Mouse (Mus musculus) retina, embryonic 14.5 days (tissue): ENCODE measurements around the gene Serpina3c.

Source experiments
- DNase-seq: peaks from one replicate; pipeline ENCODE4 v3.0.0-alpha.2; 2015; ENCODE audit warnings: low spot score

Gene Serpina3c

DNA sequence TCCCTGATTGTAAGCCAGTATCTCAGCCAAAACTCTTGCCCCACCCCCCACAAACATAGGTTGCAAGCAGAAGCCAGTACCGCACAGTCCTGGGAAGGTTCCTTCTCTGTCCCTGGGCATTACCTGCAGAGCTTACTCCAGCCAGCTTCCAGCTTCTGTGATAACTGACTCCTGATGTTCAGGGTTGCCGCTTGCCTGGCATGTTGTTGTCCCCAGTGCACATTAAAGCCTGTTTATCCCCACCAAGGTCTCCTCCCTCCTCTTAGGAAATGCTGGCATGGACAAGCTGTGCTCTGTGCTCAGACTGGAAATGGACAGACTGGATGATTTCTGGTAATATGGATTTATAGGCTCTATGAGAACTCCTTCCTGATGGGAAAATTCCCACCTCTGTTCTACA, at the start of gene Serpina3c:
Gene Serpina3c (minus strand): TSS at position 215 of the 400 bp plus-strand sequence.
- no peak for DNase-seq

DNA sequence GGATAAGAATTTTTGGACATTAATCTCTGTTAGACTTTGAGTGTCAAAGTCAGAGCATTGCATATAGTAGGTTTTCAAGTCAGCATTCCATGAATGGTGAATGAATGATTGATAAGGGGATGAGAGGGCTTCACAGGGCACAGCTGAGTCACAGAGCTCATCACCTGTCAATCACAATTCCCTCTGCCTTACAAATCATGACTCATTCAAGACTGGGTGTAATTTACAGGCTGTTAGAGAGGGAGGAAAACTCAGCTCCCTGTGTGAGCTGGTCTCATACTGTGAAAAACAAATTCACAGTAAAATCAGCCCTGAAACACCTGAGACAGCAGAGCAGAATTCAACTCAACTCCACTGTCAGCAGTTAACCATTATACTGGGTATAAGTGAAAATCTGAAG, 37.2 kb upstream of the Serpina3c start:
- DNase-seq = no peak

GRCm38 (mm10) chr12:104189246-104189645, 35.6 kb upstream of the Serpina3c start:
- DNase-seq = no peak

DNA sequence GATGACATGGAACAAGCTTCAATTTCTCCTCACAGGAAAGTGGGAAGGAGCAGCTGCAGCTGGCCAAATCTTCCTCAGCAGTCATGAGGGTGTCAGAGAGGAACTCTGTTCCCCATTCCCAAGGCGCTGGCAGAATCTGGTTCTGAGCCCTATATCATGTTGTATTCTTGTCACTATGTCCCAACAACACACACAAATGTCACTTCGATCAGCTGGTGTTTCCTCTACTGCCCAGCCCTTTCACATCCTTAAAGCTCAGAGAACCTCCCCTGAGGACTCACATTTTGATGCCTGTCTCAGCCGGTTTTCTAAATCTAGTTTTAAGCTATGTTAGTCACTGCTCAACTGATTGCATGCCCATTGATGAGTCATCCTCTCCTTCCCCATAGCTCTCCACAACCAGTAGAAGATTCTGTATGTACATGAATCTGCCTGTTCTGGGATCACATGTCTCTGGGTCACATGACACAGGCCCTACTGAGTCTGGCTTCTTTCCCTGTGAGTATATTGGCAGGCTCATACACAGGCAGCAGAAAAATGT, 32.4 kb upstream of the Serpina3c start:
- DNase-seq = no peak

- no peak for DNase-seq
These were observed 31.4 kb upstream of the Serpina3c start for GRCm38 (mm10) chr12:104185046-104185445.

DNA sequence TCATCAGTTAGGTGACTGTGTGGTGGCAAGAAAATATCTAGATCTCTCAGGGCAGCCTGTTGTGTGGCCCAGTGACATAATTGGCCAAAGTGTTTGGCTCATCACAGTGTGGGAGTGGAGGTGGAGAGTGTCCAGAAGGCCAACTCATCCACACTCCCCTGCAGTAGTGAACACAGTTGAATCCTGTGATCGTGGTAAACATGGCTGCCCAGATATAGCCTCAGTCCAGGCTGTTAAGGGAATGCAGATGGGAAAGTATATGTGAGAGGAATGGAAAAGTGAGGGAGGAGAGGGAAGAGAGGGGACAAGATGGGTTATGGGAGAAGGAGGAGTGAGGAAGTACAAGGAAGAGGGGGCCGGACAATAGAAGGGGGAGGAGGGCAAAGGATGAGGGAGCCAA, 25.3 kb upstream of the Serpina3c start:
- DNase-seq = no peak

DNA sequence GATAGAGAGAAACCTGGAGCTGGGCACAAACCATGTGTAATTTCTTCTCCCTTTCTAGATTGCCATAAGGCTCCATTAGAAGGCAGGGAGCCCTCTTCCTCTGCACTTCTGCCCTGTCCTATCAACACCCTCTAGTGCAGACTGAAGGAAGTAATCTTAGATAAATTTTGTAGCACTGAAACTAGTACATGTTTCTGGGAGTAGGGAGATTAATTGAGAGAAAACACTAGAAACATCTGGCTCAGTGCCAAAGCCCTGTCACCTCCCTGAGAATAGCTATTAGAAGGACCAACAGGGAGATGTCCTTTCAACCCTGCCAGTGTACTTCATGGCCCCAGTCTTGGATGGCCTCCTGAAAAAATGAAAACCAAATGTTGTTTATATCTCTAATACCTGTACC, 24.9 kb upstream of the Serpina3c start:
- DNase-seq = no peak

GRCm38 (mm10) chr12:104175636-104176035, 22.0 kb upstream of the Serpina3c start:
- DNase-seq = no peak

- no peak for DNase-seq
These were observed 21.1 kb upstream of the Serpina3c start for GRCm38 (mm10) chr12:104174747-104175146.

DNA sequence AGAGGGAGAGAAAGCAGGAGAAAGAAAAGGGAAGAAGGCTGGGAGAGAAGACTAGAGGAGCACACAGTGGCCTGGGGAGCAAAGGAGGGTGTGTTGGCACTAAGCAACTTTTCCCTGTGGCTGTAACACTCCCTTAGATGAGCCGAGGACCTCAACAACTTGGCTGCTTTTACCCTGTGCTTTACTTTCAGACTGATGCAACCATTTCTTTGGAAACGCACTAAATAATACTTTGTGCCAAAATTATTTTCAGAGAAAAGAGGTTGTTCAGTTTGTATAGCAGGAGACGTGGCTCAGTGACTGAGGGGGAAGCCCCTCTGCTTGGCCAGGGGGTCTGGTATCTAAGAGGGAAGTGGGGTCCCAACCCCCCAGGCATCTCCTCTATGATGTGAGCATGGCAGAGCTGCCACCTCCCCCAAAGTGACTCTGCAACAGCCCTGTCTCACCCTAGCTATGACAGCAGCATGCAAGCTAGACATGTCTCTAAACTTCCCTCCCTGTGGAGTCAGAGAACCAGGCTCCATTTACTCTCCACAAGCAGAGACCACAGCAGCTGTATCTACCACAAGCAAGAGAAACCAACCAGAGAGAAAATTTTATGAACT, 527 bp downstream of the Serpina3c start:
- no peak for DNase-seq

DNA sequence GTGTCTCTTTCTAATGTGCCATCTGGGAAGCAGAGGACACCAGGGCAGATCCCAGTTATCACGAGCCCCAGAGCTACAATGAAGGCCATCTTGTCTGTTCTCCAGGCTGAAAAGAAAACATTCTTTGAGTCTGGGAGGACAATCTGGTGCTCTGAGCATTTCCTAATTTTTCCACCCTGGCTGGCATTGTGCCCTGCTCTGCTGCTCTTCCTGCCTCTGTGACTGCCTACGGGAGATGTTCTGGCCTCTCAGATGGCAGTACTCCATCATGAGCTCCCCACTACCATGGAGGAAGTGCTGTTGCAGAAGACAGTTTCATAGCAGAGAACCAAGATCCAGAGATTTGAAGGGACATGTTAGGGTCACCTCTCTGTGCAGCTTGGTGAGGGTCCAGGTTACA, 1.7 kb downstream of the Serpina3c start:
- no peak for DNase-seq

DNA sequence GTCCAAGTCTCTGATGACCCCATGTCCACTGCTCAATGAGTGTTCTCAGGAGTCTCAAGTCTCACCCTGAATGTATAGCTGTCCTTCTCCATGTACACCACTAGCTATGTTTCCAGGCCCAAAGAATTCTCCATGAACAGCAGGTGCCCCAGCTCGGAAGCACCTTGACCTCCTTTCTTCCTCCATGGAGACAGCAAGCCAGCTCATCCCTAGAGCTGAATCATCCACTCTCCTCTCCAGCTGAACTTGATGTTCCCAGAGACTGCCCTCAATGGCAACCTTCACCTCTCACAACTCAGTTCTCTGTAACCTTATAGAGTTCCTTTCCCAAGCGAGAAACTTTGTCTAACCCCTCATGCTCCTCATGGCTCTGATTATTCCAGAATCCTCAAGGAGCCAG, 8.1 kb downstream of the Serpina3c start:
- DNase-seq = no peak

DNA sequence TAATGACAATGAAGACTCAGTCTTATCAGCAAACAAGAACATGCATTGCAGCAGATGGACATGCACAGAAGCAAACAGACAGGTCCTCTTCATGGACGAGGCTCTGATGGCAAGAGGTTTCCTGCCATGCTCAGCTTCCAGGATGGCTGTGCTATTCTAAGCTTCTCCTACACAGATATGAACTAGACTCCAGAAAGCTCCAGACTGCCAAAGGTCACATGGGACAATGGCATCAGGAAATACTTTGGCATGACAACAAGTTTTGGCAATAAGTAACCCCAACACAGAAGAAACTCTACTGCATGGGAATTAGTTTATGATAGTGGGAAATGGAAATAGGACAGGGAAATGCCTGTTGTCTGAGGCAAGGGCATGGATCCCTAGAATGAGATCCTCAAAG, 10.4 kb downstream of the Serpina3c start:
- DNase-seq = no peak

DNA sequence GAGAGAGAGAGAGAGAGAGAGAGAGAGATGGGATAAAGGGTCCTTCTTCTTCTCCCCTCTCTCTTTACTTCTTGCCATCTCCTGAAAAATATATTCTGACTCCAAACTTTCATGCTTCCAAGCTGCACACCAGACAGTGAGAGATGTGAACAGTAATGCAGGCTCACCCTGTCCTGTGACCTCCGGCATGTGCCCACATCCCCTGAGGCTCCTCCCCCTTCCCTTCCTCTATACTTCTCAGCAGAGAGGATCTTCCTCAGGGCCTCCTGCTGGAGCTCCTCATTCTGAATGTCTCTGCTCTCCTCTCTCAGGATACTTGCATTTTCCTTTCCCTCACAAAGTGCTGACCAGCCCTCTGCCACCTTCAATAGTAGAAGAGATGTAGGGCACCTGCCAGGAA, 11.2 kb downstream of the Serpina3c start:
- DNase-seq = no peak

DNA sequence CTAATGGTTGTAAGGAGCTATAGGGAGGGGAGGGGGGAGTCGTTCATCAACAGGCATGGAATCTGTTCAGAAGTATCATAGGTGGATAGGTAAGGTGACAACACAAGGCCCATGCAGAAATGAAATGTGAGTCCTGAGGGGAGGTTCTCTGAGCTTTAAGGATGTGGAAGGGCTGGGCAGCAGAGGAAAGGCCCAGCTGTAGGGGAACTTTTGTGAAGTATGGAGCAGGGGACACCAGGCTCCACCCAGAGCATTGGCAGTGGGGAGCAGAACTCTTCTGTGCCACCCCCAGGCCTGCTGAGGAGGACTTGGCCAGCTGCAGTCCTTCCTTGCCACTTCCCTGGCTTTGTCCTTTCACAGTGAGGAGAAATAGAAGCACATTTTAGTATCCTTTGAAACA, 12.2 kb downstream of the Serpina3c start:
- DNase-seq = no peak

GRCm38 (mm10) chr12:104140543-104141103, 13.0 kb downstream of the Serpina3c start:
- no peak for DNase-seq

GRCm38 (mm10) chr12:104138216-104138615, 15.5 kb downstream of the Serpina3c start:
- no peak for DNase-seq

DNA sequence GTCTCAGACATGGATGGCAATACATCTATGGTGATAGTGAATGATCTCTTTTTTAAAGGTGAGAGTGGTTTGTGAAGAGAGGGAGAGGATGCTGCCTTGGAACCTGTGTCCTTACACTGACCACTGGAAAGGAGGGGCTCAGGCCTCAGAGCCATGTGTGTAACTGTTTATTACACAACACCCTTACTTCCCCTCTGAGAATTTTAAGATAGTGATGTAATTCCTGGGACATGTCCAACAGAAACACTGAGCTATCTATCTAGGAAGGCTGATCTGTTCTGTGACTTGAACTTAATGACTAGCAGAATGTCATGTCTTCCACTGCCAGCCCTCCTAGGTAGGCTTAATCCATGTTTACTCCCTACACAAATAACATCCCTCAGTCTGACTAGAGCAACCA, 22.6 kb downstream of the Serpina3c start:
- no peak for DNase-seq

DNA sequence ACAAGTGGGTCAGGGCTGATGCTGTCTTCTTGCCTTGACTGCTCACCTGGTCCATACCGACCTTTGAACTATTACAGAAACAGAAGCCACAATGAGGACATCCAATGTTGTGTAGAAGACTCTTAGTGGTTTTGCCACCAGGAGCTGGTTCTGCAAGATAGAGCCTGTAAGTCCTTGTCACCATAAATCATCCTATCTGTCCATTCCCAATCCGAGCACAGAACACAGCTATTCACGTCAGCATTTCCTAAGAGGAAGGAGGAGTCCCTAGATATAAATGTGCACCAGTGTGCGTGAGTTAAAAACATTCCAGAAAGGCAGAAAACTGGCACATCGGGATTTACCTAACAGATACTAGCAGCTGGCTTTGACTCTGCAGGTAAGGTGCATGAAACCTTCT, 26.0 kb downstream of the Serpina3c start, which contains the start of gene Serpina3b:
Gene Serpina3b (plus strand): TSS at position 301 of the 400 bp plus-strand sequence.
- no peak for DNase-seq

DNA sequence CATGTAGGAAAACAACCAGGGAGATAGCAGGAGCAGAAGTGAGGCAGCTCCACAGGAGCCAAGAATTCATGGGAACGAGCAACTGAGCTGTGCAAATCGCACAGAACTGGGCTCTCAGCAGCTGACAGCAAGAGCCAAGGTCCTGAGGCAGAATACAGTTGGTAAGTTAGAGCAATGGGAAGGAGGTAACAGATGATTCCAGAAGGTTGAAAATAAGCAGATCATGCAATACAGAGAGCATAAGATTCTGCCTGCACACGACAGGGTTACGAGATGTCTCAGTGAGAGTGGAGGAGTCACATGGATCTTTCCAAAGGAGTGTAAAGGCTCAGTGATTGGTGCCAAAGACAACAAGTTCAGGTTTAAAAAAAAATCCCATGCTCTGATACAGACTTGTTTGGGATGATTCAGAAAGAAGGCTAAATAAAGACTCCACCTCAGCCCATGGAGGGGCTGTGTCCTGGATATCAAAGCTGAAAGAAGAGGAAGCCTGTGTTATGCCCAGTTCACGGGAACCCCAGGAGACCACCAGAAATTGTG, 28.6 kb downstream of the Serpina3c start:
- DNase-seq = no peak

DNA sequence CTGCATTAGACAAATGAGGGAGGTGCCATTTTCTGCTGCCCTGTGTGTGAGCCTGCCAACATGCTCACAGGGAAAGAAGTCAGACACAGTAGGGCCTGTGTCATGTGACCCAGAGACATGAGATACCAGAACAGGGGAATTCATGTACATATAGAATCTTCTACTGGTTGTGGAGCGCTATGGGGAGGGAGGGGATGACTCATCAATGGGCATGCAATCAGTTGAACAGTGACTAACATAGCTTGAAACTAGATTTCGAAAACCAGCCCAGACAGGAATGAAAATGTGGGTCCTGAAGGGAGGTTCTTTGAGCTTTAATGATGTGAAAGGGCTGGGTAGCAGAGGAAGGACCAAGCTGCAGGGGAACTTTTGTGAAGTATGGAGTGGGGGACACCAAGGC, 29.7 kb downstream of the Serpina3c start:
- DNase-seq = no peak

- no peak for DNase-seq
These were observed 30.6 kb downstream of the Serpina3c start for GRCm38 (mm10) chr12:104123097-104123496.

- no peak for DNase-seq
These were observed 38.6 kb downstream of the Serpina3c start for GRCm38 (mm10) chr12:104114921-104115579.
